Mouse (Mus musculus) limb, embryonic 10.5 days (tissue): ENCODE results near the gene Cdc27. TPM values are rescaled to one million over a fixed set of nuclear protein-coding genes. Genes with fewer than 3 reads are reported as not detected.

Experiments
- polyA plus RNA-seq: library from polyadenylated mRNA; unstranded; fragments of >200 nt; fragmentation: Nextera tagmentation; extraction: Ambion mirVana; gene quantifications from 2 replicates; pipeline ENCODE4 v1.2.1, GENCODE M21; 2016

The Cdc27 gene
- polyA plus RNA-seq, 1 experiment from 2014 or later, result 60.4 TPM

Other genes starting within 250 kb of the Cdc27 start
- gene Kansl1, start 81.8 kb downstream of the Cdc27 start, polyA plus RNA-seq, result 26.9 and 30.4 TPM in 2 replicates
- 3.0 and 3.1 TPM in 2 replicates for gene Myl4, start within 50 bp of the Cdc27 start, polyA plus RNA-seq
- gene Itgb3, start 57.4 kb upstream of the Cdc27 start, polyA plus RNA-seq, result 2.6 and 2.7 TPM in 2 replicates
- not detected in 2 replicates for gene Gm11639, start 135.1 kb upstream of the Cdc27 start, polyA plus RNA-seq